Mouse (Mus musculus) limb, embryonic 13.5 days (tissue): ENCODE results near the gene Tbr1. TPM values are rescaled to one million over a fixed set of nuclear protein-coding genes. Genes with fewer than 3 reads are reported as not detected.

Experiments used
- ATAC-seq: fragments of 200-750 bp; cut with Nextera tagmentation; 2 replicates; pipeline ENCODE4 v1.8.0; 2017; ENCODE audit warnings: low read depth, moderate number of reproducible peaks, moderate TSS enrichment; ENCODE audit not compliant: low FRiP score
- H3K27ac ChIP-seq: fragments of 300-500 bp; sonication (generic); 2 replicates; pipeline ENCODE4 v1.5.1; 2015; ENCODE audit warnings: inconsistent platforms, mild to moderate bottlenecking, moderate library complexity
- H3K27me3 ChIP-seq: fragments of 300-500 bp; sonication (generic); 2 replicates; pipeline ENCODE4 v1.6.1; 2015; ENCODE audit warnings: mild to moderate bottlenecking, inconsistent platforms
- H3K36me3 ChIP-seq: fragments of 300-500 bp; sonication (generic); 2 replicates; pipeline ENCODE4 v1.6.1; 2015; ENCODE audit warnings: inconsistent platforms, mild to moderate bottlenecking, moderate library complexity
- H3K4me1 ChIP-seq: fragments of 300-500 bp; sonication (generic); 2 replicates; pipeline ENCODE4 v1.6.1; 2015; ENCODE audit warnings: inconsistent platforms
- H3K4me2 ChIP-seq: fragments of 300-500 bp; sonication (generic); replicated peaks from 2 replicates; pipeline ENCODE4 v1.6.1; 2015; ENCODE audit warnings: inconsistent platforms, mild to moderate bottlenecking, moderate library complexity
- H3K4me3 ChIP-seq: fragments of 300-500 bp; sonication (generic); 2 replicates; pipeline ENCODE4 v1.5.1; 2015; ENCODE audit warnings: moderate library complexity, mild to moderate bottlenecking, inconsistent platforms
- H3K9ac ChIP-seq: fragments of 300-500 bp; sonication (generic); 2 replicates; pipeline ENCODE4 v1.6.1; 2015; ENCODE audit warnings: mild to moderate bottlenecking, inconsistent platforms
- H3K9me3 ChIP-seq: fragments of 300-500 bp; sonication (generic); 2 replicates; pipeline ENCODE4 v1.6.1; 2016; ENCODE audit warnings: inconsistent platforms
- WGBS: fragments of 180-500 bp; shearing (Covaris S2); methylation state at CpG from one replicate; pipeline ENCODE4 v1.1.7; 2015; 5-methylcytosine and 5-hydroxymethylcytosine counted together
- microRNA-seq: library from miRNA; unstranded; fragments of <30 nt; microRNA quantifications from one replicate; pipeline ENCODE4, GENCODE M21; 2016
- polyA plus RNA-seq: library from polyadenylated mRNA; unstranded; fragments of >200 nt; fragmentation: Nextera tagmentation; extraction: Ambion mirVana; gene quantifications from 2 replicates; pipeline ENCODE4 v1.2.1, GENCODE M21; 2015

The Tbr1 gene
- polyA plus RNA-seq, 1 experiment from 2014 or later: 0.18 TPM

- WGBS: 8% methylated on average over 6 of the region's 6 CpGs
- H3K27ac ChIP-seq: no peak overlapping the region
- no peak overlapping the region for H3K4me2 ChIP-seq
- no peaks in the 10 kb centered on the region for H3K9me3 ChIP-seq
- H3K4me1 ChIP-seq: peaks cover 11% of the 10 kb centered on the region
- no peak for ATAC-seq
- no peak overlapping the region for H3K4me3 ChIP-seq
- H3K9ac ChIP-seq: no peak overlapping the region
- H3K36me3 ChIP-seq: no peaks in the 10 kb centered on the region
- H3K27me3 ChIP-seq: peaks cover 61% of the 10 kb centered on the region
These were observed 10.4 kb downstream of the Tbr1 start for GRCm38 (mm10) chr2:61813106-61813505.

GRCm38 (mm10) chr2:61813521-61813920 lies 10.8 kb downstream of the Tbr1 start:
- WGBS: 24% methylated on average over 1 of the region's 1 CpGs
- Histone ChIP-seq H3K27ac (no peak overlapping the region), H3K4me3 (no peak overlapping the region), H3K27me3 (peaks cover 59% of the 10 kb centered on the region), H3K4me1 (peaks cover 11% of the 10 kb centered on the region), H3K36me3 (no peaks in the 10 kb centered on the region), H3K9me3 (no peaks in the 10 kb centered on the region), H3K9ac (no peak overlapping the region), H3K4me2 (no peak overlapping the region)
- no peak for ATAC-seq

- Histone ChIP-seq H3K36me3 (no peaks in the 10 kb centered on the region), H3K27me3 (peaks cover 55% of the 10 kb centered on the region), H3K27ac (no peak overlapping the region), H3K9me3 (no peaks in the 10 kb centered on the region), H3K4me1 (peaks cover 11% of the 10 kb centered on the region), H3K4me2 (peak overlapping the region; percentile 71), H3K4me3 (peak overlapping the region; percentile 46), H3K9ac (peak overlapping the region; percentile 72)
- 2% methylated on average over 43 of the region's 50 CpGs for WGBS
- ATAC-seq: peak; percentile 70
These were observed 12.1 kb downstream of the Tbr1 start for GRCm38 (mm10) chr2:61814548-61815473.

- Histone ChIP-seq H3K9ac (peak overlapping the region; percentile 72), H3K27ac (peak overlapping the region; percentile 79), H3K36me3 (no peaks in the 10 kb centered on the region), H3K4me1 (peaks cover 11% of the 10 kb centered on the region), H3K27me3 (peaks cover 50% of the 10 kb centered on the region), H3K9me3 (no peaks in the 10 kb centered on the region), H3K4me2 (peak overlapping the region; percentile 71), H3K4me3 (peak overlapping the region; percentile 46)
- WGBS: 7% methylated on average over 56 of the region's 66 CpGs
- peak; percentile 60 for ATAC-seq
These were observed 13.0 kb downstream of the Tbr1 start for GRCm38 (mm10) chr2:61815583-61816313.

GRCm38 (mm10) chr2:61818197-61818596 lies 15.5 kb downstream of the Tbr1 start:
- ATAC-seq: no peak
- H3K27me3 ChIP-seq: peaks cover 30% of the 10 kb centered on the region

GRCm38 (mm10) chr2:61820203-61820602 lies 17.5 kb downstream of the Tbr1 start:
- no peak for ATAC-seq

More at GRCm38 (mm10) chr2:61818197-61818596, 15.5 kb downstream of the Tbr1 start:
- Histone ChIP-seq H3K9me3 (no peaks in the 10 kb centered on the region), H3K9ac (no peak overlapping the region), H3K4me1 (peaks cover 6% of the 10 kb centered on the region), H3K36me3 (no peaks in the 10 kb centered on the region), H3K4me2 (no peak overlapping the region), H3K27ac (no peak overlapping the region), H3K4me3 (no peak overlapping the region)
- WGBS: 74% methylated on average over 1 of the region's 1 CpGs

GRCm38 (mm10) chr2:61823426-61824140 lies 20.9 kb downstream of the Tbr1 start:
- H3K27ac ChIP-seq: no peak overlapping the region
- ATAC-seq: no peak
- 92% methylated on average over 1 of the region's 1 CpGs for WGBS
- no peak overlapping the region for H3K4me2 ChIP-seq
- no peak overlapping the region for H3K9ac ChIP-seq
- H3K9me3 ChIP-seq: no peaks in the 10 kb centered on the region
- H3K36me3 ChIP-seq: no peaks in the 10 kb centered on the region
- H3K4me3 ChIP-seq: no peak overlapping the region
- H3K27me3 ChIP-seq: 0 out of 2 replicates have a peak, but pooled peaks cover 15% of the 10 kb centered on the region
- H3K4me1 ChIP-seq: no peaks in the 10 kb centered on the region

More at GRCm38 (mm10) chr2:61820203-61820602, 17.5 kb downstream of the Tbr1 start:
- H3K9me3 ChIP-seq: no peaks in the 10 kb centered on the region
- H3K27me3 ChIP-seq: peaks cover 15% of the 10 kb centered on the region; the same call in 1 of the 2 replicates
- no peak overlapping the region for H3K9ac ChIP-seq
- H3K4me1 ChIP-seq: peaks cover 6% of the 10 kb centered on the region
- no peaks in the 10 kb centered on the region for H3K36me3 ChIP-seq
- no peak overlapping the region for H3K27ac ChIP-seq
- no peak overlapping the region for H3K4me3 ChIP-seq
- WGBS: 90% methylated on average over 4 of the region's 4 CpGs
- no peak overlapping the region for H3K4me2 ChIP-seq

- 85% methylated on average over 2 of the region's 2 CpGs for WGBS
- no peak overlapping the region for H3K4me2 ChIP-seq
- H3K36me3 ChIP-seq: no peaks in the 10 kb centered on the region
- no peak for ATAC-seq
- no peak overlapping the region for H3K27ac ChIP-seq
- H3K4me3 ChIP-seq: no peak overlapping the region
- H3K9me3 ChIP-seq: no peaks in the 10 kb centered on the region
- no peak overlapping the region for H3K9ac ChIP-seq
- no peaks in the 10 kb centered on the region for H3K27me3 ChIP-seq
- no peaks in the 10 kb centered on the region for H3K4me1 ChIP-seq
These were observed 34.6 kb downstream of the Tbr1 start for GRCm38 (mm10) chr2:61837243-61837806.

Small RNAs within 50 kb of the gene (microRNA-seq; reads per million reads assigned to microRNA genes)
- not detected for gene Gm22403

Other genes with a start within 250 kb of the Tbr1 start
- 28.4 and 30.3 TPM in 2 replicates for gene Tank, start 224.3 kb upstream of the Tbr1 start, polyA plus RNA-seq
- gene Psmd14, start 91.2 kb upstream of the Tbr1 start, polyA plus RNA-seq: 184 and 190 TPM in 2 replicates
- 0.04 and 0.13 TPM in 2 replicates for gene Slc4a10, start 243.5 kb downstream of the Tbr1 start, polyA plus RNA-seq